Mouse (Mus musculus) midbrain, embryonic 10.5 days (tissue): ENCODE results near the gene Hipk2. TPM values are rescaled to one million over a fixed set of nuclear protein-coding genes. Genes with fewer than 3 reads are reported as not detected.

Experiments
- DNase-seq: peaks from one replicate; pipeline ENCODE4 v3.0.0-alpha.2; 2017; ENCODE audit warnings: low spot score
- H3K27ac ChIP-seq: fragments of 300-500 bp; sonication (generic); replicated peaks from 2 replicates; pipeline ENCODE4 v1.5.1; 2016; ENCODE audit warnings: mild to moderate bottlenecking
- H3K27me3 ChIP-seq: fragments of 300-500 bp; sonication (generic); 2 replicates; pipeline ENCODE4 v1.6.1; 2016; ENCODE audit warnings: low read depth, mild to moderate bottlenecking; ENCODE audit not compliant: poor library complexity, severe bottlenecking
- H3K36me3 ChIP-seq: fragments of 300-500 bp; sonication (generic); 2 replicates; pipeline ENCODE4 v1.6.1; 2016; ENCODE audit warnings: mild to moderate bottlenecking, moderate library complexity
- H3K4me1 ChIP-seq: fragments of 300-500 bp; sonication (generic); 2 replicates; pipeline ENCODE4 v1.6.1; 2016
- H3K4me3 ChIP-seq: fragments of 300-500 bp; sonication (generic); 2 replicates; pipeline ENCODE4 v1.5.1; 2016; ENCODE audit warnings: mild to moderate bottlenecking, moderate library complexity
- H3K9me3 ChIP-seq: fragments of 300-500 bp; sonication (generic); replicated peaks from 2 replicates; pipeline ENCODE4 v1.6.1; 2016; ENCODE audit warnings: mild to moderate bottlenecking
- WGBS: fragments of 180-500 bp; shearing (Covaris S2); methylation state at CpG from one replicate; pipeline ENCODE4 v1.1.7; 2016; 5-methylcytosine and 5-hydroxymethylcytosine counted together
- polyA plus RNA-seq: library from polyadenylated mRNA; unstranded; fragments of >200 nt; fragmentation: Nextera tagmentation; extraction: Ambion mirVana; gene quantifications from 2 replicates; pipeline ENCODE4 v1.2.1, GENCODE M21; 2016

Gene Hipk2
- polyA plus RNA-seq, 1 experiment from 2014 or later = 25.9 TPM

- Histone ChIP-seq H3K9me3 (no peaks in the 10 kb centered on the region), H3K27ac (no peak overlapping the region), H3K4me1 (peaks cover 12% of the 10 kb centered on the region), H3K4me3 (no peak overlapping the region), H3K27me3 (no peaks in the 10 kb centered on the region), H3K36me3 (peaks cover 90% of the 10 kb centered on the region)
- WGBS = 91% methylated on average over 2 of the region's 2 CpGs
- no peak for DNase-seq
Measured at GRCm38 (mm10) chr6:38814690-38815089, 61.3 kb downstream of the Hipk2 start.

DNA sequence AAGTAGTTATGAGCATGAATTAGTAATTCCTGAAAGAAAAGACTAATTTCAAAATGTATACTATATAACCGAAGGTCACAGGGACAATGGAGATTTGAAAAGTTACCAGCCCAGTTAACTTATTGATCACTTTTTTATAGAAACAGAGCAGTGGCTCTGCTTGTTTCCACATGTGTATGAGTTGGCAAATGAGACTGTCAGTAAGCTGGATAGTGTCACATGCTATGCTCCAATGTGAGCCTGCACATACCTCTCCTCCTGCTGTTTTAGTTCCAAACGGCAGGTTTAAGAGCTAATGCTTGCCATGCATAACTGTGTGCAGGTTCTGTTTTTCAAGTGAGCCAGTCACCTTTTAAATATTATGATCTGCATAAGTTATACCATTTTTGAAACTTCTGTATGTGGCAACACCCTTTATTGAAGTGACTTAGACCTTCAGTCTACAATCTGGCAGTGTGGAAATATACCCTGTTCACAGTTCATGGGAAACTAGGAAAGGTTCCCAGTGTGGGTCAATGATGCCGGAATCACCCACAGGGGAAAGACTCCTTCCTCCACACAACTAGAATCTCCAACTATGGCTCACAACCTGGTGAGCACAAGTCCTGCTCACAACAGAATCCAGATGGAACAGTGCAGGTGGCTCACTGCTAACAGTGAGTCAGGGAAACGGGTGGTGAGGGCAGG, 64.4 kb downstream of the Hipk2 start:
- Histone ChIP-seq H3K4me3 (no peak overlapping the region), H3K27ac (no peak overlapping the region), H3K36me3 (peaks cover 82% of the 10 kb centered on the region), H3K9me3 (no peaks in the 10 kb centered on the region), H3K27me3 (no peaks in the 10 kb centered on the region), H3K4me1 (peaks cover 12% of the 10 kb centered on the region)
- WGBS = 90% methylated on average over 4 of the region's 4 CpGs
- DNase-seq = no peak

- 61% methylated on average over 2 of the region's 2 CpGs for WGBS
- Histone ChIP-seq H3K36me3 (peaks cover 82% of the 10 kb centered on the region), H3K27me3 (no peaks in the 10 kb centered on the region), H3K4me3 (no peak overlapping the region), H3K9me3 (no peaks in the 10 kb centered on the region), H3K27ac (no peak overlapping the region), H3K4me1 (peaks cover 12% of the 10 kb centered on the region)
- DNase-seq = no peak
Measured at GRCm38 (mm10) chr6:38810121-38810475, 65.9 kb downstream of the Hipk2 start.

DNA sequence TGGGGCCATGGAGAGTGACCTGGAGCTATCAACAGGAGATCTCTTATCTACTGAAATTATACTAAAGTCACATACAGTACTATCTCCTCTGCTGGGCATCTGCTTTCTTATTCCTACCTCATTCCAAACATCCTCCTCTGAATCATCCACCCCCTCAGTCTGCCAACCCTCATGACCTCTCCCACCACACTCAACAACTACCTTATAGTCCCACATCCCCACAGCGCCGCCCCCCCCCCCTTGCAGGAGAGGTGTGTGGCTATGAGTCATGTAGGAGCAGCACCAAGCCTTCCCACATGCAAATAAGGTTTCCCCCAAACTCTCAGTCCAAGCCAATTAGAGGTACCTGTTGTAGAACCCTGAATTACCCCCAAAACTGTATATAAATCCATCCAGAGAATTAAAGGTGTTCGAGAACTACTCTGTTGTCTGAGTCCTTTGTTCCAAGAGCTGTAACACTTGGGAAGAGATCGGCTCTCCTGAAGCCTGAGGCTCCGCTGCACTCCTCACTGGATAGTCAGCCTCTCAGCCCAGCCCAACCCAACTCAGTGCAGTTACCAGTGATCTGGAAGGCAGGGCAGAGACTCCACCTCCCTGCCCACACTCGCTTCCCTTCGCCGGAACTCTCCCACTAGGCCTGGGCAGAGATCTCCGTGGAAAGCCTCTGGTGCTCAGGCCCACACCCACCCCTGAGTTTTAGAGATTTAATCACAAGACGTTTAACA, 66.4 kb downstream of the Hipk2 start:
- DNase-seq = no peak
- WGBS = 81% methylated on average over 10 of the region's 10 CpGs
- Histone ChIP-seq H3K4me3 (no peak overlapping the region), H3K9me3 (no peaks in the 10 kb centered on the region), H3K27ac (no peak overlapping the region), H3K4me1 (peaks cover 12% of the 10 kb centered on the region), H3K27me3 (no peaks in the 10 kb centered on the region), H3K36me3 (peaks cover 82% of the 10 kb centered on the region)

GRCm38 (mm10) chr6:38808317-38808716, 67.6 kb downstream of the Hipk2 start:
- 92% methylated on average over 4 of the region's 4 CpGs for WGBS
- Histone ChIP-seq H3K4me3 (no peak overlapping the region), H3K27me3 (no peaks in the 10 kb centered on the region), H3K4me1 (peaks cover 12% of the 10 kb centered on the region), H3K36me3 (peaks cover 85% of the 10 kb centered on the region), H3K9me3 (no peaks in the 10 kb centered on the region), H3K27ac (no peak overlapping the region)
- no peak for DNase-seq

DNA sequence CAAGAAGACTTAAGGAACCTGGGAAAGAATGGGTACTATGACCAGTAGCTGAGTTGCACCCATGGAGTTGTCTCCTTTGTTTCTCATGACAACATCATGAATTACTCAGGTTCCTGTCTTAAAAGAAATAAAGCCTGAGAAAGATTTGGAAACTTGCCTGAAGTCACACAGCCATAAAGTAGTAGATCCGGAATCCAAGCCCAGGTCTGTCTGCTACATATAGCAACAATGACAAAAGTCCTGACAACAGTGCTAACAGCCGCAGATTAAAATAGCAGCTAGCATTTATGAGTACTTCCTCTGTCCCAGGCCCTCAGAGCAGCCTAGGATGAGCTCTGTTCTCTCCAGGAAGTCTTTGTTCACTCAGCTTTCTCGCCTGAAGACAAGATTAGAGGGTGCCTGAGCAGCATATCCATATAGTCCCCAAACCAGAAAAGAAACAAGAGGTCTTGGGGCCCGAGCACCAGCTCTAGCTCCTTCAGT, 69.0 kb downstream of the Hipk2 start:
- H3K9me3 ChIP-seq = no peaks in the 10 kb centered on the region
- H3K4me3 ChIP-seq = no peak overlapping the region
- no peak for DNase-seq
- H3K4me1 ChIP-seq = peaks cover 12% of the 10 kb centered on the region
- H3K27ac ChIP-seq = no peak overlapping the region
- 84% methylated on average over 4 of the region's 4 CpGs for WGBS
- no peaks in the 10 kb centered on the region for H3K27me3 ChIP-seq
- H3K36me3 ChIP-seq = peaks cover 78% of the 10 kb centered on the region

GRCm38 (mm10) chr6:38805612-38806011, 70.4 kb downstream of the Hipk2 start:
- H3K9me3 ChIP-seq = no peaks in the 10 kb centered on the region
- peaks cover 71% of the 10 kb centered on the region for H3K36me3 ChIP-seq
- no peak overlapping the region for H3K4me3 ChIP-seq
- DNase-seq = no peak
- H3K27ac ChIP-seq = no peak overlapping the region
- H3K4me1 ChIP-seq = peaks cover 10% of the 10 kb centered on the region
- 90% methylated on average over 2 of the region's 2 CpGs for WGBS
- H3K27me3 ChIP-seq = no peaks in the 10 kb centered on the region

GRCm38 (mm10) chr6:38801252-38801651, 74.7 kb downstream of the Hipk2 start:
- Histone ChIP-seq H3K4me1 (no peaks in the 10 kb centered on the region), H3K9me3 (no peaks in the 10 kb centered on the region), H3K27me3 (no peaks in the 10 kb centered on the region), H3K36me3 (peaks cover 37% of the 10 kb centered on the region), H3K4me3 (no peak overlapping the region), H3K27ac (no peak overlapping the region)
- DNase-seq = no peak
- WGBS = 92% methylated on average over 1 of the region's 1 CpGs

DNA sequence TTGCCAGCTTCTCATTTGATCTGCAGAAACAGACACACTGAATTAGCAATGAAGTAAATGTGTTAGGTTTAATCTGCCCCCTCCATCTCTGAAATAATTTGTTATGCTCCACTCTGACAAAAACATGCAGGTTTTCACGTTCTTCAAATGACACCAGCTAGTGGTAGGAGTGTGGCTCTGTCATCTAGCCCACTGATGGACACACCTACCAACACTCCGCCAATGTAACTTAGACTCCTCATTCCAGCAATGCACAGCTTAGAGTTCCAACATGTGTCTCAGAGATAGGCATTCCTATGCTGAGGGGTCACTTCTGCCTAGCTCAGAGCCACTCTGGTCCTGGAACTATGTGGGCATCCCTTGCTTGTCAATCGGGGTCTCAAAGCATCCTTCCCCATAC, 78.4 kb downstream of the Hipk2 start:
- Histone ChIP-seq H3K36me3 (peaks cover 8% of the 10 kb centered on the region; the same call in 1 of the 2 replicates), H3K4me3 (no peak overlapping the region), H3K9me3 (no peaks in the 10 kb centered on the region), H3K27me3 (no peaks in the 10 kb centered on the region), H3K4me1 (no peaks in the 10 kb centered on the region), H3K27ac (no peak overlapping the region)
- no peak for DNase-seq
- WGBS = 96% methylated on average over 3 of the region's 3 CpGs

DNA sequence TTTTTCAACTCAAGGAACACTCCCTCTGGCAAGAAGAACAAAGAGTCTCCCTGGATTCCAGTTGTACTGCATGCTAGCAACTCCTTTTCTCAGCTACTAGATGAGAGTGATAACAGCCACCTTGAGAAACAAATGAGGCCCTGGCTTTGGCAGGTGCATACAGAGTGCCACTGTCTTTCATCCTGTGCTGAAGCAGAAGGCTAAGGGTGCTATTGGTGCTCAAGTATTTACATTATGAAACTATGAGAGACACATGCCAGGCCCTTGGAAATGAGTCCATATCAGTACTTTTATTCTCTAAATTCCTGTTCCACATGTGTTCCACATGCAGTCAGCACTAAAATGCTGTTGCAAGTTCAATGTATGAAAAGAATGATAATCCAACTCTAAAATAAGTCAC, 79.0 kb downstream of the Hipk2 start:
- Histone ChIP-seq H3K4me3 (no peak overlapping the region), H3K27ac (no peak overlapping the region), H3K4me1 (no peaks in the 10 kb centered on the region), H3K36me3 (peaks cover 13% of the 10 kb centered on the region), H3K9me3 (no peaks in the 10 kb centered on the region), H3K27me3 (no peaks in the 10 kb centered on the region)
- DNase-seq = no peak

- Histone ChIP-seq H3K27ac (no peak overlapping the region), H3K4me3 (no peak overlapping the region), H3K27me3 (no peaks in the 10 kb centered on the region), H3K4me1 (no peaks in the 10 kb centered on the region), H3K36me3 (peaks cover 17% of the 10 kb centered on the region), H3K9me3 (no peaks in the 10 kb centered on the region)
- 80% methylated on average over 1 of the region's 1 CpGs for WGBS
- DNase-seq = no peak
Measured at GRCm38 (mm10) chr6:38796388-38796787, 79.6 kb downstream of the Hipk2 start.

DNA sequence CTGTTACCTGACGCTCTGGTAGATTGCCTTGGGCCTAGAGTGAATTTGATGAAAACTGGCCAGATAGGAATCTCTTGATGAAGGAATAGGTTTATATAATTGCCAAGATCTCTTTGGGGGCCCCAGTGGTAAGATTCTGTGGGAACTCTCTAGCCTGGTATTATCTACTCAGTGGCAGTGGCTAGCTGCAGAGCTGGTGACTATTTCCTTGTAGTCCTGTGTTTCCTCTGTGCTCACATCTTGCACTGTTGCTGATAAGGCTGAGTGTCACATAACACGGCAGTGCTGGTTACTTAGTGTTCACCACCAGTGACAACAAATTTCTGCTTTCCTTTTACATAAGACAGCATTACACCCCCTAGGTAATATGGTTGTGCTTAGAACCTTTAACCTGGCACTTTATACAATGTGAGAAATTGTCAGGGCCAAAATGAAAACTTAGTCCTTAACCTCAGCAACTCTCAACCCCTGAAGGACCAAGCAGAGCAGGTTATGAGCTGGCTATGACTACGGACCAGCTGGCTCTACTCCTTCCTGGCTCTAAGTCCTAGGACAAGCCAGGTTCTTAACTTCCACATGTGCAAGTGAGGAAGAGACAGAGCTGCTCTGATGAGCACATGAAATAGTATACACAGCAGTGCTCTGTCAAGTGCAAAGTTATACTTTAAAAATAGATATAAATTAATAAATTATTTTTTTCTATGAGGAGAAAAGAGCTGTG, 80.7 kb downstream of the Hipk2 start:
- Histone ChIP-seq H3K27me3 (no peaks in the 10 kb centered on the region), H3K4me3 (no peak overlapping the region), H3K4me1 (no peaks in the 10 kb centered on the region), H3K27ac (no peak overlapping the region), H3K9me3 (no peaks in the 10 kb centered on the region), H3K36me3 (peaks cover 21% of the 10 kb centered on the region)
- DNase-seq = no peak
- WGBS = 95% methylated on average over 3 of the region's 3 CpGs

DNA sequence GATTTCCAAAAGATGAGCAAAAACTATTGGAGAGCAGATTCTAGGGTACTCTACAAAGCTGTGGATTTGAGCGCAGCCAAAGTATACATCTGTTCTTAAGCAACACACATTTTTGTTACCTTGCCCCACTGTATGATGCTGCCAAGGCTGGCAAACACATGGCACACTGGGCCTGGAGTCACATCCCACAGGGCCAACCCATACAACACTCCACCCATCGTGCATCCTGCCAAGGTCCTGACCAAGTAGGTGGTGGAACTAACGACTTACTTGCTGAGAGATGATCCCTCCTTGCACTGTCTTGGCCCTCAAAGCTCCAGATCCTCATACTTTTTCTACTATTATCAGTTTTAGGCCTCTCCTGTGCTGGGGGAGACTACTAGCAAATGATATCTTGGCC, 83.0 kb downstream of the Hipk2 start:
- Histone ChIP-seq H3K36me3 (peaks cover 26% of the 10 kb centered on the region), H3K4me3 (no peak overlapping the region), H3K9me3 (no peaks in the 10 kb centered on the region), H3K27me3 (no peaks in the 10 kb centered on the region), H3K4me1 (no peaks in the 10 kb centered on the region), H3K27ac (no peak overlapping the region)
- no peak for DNase-seq
- WGBS = 86% methylated on average over 3 of the region's 3 CpGs
